Mouse (Mus musculus): ENCODE results near the gene Rgsl1.

DNA sequence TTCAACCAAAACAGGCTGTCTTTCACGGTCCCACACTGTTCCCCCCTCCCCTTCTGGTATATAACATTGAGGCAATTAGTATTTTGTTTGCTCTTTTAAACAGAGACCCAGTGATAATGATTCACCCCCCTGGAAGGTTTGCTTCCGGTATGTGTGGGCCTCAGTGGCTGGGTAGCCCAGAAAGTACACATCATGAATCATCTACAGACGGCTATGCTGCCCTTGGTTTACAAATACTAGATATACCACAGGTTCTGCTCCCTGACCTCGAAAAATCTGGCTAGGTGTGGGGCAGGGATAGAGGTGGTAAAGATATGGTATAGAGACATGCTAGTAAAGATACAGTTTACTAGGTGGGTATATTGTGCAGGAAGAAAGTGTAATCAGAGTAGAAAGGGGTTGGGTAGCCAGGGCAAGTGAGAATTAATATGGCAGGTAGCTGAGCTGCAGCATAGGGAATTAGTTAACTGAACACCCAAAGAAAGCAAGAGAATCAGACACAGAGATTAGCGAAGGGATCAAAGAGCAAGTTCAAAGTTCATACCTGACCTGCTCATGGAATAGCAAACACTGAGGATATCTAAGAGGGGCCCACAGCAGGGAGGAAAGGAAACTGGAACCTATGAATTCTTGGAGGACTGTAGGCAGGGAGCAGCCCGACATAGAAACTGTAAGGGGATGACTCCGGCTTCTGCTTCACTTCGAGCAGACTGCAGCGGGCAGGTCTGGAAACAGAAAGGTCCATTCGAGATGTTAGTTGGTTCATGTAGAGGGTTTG is 73.8 kb downstream of the Rgsl1 start:
- TF ChIP-seq CTCF (IDR thresholded peaks at IDR 0.05; ENCODE audit: low read depth, low read length) (no peak), POLR2A (IDR thresholded peaks at IDR 0.05; ENCODE audit: extremely low read depth, insufficient read depth, low read length) (no peak)

Measured in liver, adult 2 months (tissue).